Mouse (Mus musculus) embryo, embryonic 10.5 days (tissue): ENCODE measurements around the gene Gtf2ird1.
"Not testable (repeated sequence)": the region's sequence is repeated elsewhere in the genome, so short reads cannot be mapped to it uniquely, and the experiment has no call there.

Source experiments
- DNase-seq: peaks from one replicate; pipeline ENCODE4 v3.0.0-alpha.2; 2015; ENCODE audit warnings: low spot score

Gene Gtf2ird1

DNA sequence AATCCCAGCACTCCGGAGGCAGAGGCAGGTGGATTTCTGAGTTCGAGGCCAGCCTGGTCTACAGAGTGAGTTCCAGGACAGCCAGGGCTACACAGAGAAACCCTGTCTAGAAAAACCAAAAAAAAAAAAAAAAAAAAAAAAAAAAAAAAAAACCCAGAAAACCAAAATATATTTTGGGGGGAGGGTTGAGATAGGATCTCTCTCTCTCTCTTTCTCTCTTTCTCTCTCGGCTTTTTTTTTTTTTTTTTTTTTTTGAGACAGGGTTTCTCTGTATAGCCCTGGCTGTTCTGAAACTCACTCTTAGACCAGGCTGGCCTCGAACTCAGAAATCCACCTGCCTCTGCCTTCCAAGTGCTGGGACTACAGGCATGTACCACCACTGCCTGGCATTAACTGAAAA, 113.0 kb downstream of the Gtf2ird1 start:
- DNase-seq = not testable (repeated sequence)

GRCm38 (mm10) chr5:134342503-134343205, 113.9 kb downstream of the Gtf2ird1 start:
- DNase-seq = no peak

GRCm38 (mm10) chr5:134341721-134342120, 114.8 kb downstream of the Gtf2ird1 start:
- DNase-seq = no peak

GRCm38 (mm10) chr5:134341321-134341720, 115.2 kb downstream of the Gtf2ird1 start:
- DNase-seq = peak; percentile 73

GRCm38 (mm10) chr5:134340101-134340522, 116.4 kb downstream of the Gtf2ird1 start:
- no peak for DNase-seq

DNA sequence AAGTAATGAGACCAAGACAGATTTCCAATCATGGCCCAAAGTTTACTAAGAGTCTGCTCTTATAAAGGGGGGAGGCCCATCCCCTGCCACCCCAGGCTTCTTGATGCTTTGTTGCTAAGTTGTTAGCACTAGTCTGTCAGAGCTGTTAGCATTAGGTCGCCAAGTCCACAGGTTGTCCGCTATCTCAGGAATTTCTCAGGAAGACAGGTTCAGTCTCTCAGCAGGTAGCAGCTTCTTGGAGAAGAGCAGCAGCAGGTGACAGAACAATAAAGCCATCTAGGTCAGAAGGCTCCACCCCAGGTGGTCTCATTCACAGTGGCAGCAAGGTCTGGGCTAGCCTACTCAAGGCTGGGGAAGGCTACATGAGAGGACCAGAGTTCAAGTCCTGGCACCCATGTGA, 119.5 kb downstream of the Gtf2ird1 start:
- not testable (repeated sequence) for DNase-seq

GRCm38 (mm10) chr5:134332743-134333142, 123.8 kb downstream of the Gtf2ird1 start:
- no peak for DNase-seq

- DNase-seq = no peak
Observed at GRCm38 (mm10) chr5:134330082-134330481, 126.4 kb downstream of the Gtf2ird1 start.

GRCm38 (mm10) chr5:134329311-134329710, 127.2 kb downstream of the Gtf2ird1 start:
- no peak for DNase-seq

GRCm38 (mm10) chr5:134328482-134329001, 128.0 kb downstream of the Gtf2ird1 start:
- no peak for DNase-seq

GRCm38 (mm10) chr5:134325856-134326566, 130.5 kb downstream of the Gtf2ird1 start:
- no peak for DNase-seq

DNA sequence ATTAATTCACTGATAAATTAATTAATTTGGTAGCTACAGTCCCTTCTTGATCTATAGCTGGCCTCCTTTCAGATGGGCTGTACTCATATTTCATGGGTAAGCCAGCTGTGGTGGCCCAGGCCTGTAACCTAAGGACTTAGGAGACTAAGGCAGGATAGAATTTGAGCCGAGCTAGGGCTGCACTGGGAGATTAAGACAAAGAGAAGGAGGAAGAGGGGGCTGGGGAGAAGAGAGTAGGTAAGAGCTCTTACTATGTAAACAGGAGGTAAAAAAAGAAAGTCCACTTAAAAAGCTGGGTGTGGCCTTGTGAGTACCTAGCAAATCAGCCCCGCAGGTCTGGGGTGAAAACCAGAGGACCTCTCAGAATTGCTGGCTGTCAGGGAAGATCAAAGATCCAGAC, 132.6 kb downstream of the Gtf2ird1 start:
- DNase-seq = no peak

- no peak for DNase-seq
Observed at GRCm38 (mm10) chr5:134323311-134323710, 133.2 kb downstream of the Gtf2ird1 start.

DNA sequence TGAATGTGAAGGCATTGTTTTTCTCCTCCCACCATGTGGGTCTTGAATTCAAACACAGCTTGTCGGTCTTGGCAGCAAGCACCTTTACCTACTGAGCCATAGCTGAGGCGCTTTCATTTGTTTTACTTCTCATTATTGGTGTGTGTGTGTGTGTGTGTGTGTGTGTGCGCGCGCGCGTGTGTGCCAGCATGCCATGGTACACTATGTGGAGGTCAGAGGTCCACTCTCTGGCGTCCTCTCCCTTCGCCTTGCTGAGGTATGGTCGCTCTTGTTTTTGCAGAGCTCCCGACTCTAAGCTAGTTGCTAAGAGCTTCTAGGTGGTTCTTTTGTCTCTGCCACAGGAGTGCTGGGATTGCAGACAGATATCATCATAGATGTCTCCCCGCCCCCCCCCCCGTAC, 134.2 kb downstream of the Gtf2ird1 start:
- no peak for DNase-seq

- DNase-seq = no peak
Observed at GRCm38 (mm10) chr5:134321699-134322098, 134.8 kb downstream of the Gtf2ird1 start.

GRCm38 (mm10) chr5:134318903-134319302, 137.6 kb downstream of the Gtf2ird1 start:
- no peak for DNase-seq

GRCm38 (mm10) chr5:134316721-134317120, 139.8 kb downstream of the Gtf2ird1 start:
- DNase-seq = no peak

GRCm38 (mm10) chr5:134315623-134316350, 140.7 kb downstream of the Gtf2ird1 start:
- peak; percentile 79 for DNase-seq

DNA sequence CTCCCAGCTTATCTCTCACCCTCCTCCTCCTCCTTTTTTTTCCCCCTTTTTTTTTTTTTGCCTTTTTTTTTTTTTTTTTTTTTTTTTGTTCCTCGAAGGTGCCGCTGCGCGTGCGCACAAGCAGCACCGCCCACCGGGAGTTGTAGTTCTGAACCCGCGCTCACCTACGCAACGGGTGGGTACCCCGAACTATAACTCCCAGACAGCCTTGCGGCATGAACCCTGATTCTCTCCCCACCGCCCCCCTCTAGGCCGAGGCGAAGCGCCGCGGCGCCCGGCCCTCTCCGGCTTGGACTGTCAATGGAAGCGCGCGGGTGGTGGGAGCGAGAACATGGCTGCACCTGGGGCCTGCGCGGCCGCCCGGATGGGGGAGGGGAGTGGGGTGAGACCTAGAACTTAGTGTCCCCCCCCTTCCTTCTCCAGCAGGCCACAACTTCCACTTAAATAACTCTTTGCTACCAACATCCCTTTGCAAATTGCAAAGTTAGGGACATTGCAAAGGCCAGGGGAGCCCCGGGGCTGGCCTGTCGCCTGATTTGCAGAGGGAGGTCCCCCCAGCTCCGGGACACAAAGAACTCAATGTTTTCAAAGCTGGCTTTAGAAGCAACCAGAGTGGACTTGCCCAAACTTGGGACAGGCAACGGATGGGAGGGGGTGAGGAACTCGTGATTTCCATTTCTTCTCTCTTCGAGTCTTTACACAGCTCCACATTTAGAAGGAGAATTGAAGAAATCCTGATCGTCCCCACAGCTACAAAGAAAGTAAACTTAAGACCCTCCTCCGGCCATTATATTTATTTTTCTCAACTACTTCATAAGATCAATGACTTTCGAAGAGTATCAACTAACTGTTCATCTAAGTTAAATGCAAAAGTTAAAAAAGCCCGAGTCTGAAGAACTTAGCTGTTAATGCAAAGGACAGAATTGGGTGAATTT, 141.6 kb downstream of the Gtf2ird1 start, which contains the start of gene Gtf2i:
TSS of gene Gtf2i (minus strand) at position 73 of the 935 bp plus-strand sequence.
- DNase-seq = peak; percentile 97

DNA sequence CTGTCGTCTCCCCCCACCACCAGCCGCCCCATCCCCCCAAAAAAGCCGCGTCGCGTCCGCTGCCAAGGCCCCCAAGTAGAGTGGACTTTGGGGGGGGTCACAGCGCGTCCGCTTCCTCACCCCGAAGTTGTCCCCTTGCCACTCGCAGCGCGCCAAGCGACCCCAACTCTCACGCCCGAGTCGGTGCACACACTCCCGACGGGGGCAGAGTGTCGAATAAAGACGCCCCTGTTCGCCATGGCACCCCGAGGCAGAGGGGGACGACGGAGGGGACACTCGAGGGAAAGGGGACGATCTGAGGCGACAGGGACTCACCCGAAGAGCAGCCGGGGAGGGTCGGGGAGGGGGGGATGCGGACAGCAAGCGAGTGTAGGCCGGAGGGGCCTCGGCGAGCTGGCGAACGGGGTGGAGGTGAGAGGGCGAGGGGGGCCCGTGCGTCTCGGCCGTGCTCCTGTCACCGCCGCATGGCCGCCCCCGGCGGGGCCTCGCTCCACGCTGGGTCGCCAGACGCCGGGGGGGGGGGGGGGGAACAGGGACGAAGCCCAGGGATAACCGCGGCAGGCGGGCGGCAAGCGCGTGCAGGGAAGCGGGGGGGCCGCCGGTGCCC, 142.3 kb downstream of the Gtf2ird1 start:
- no peak for DNase-seq
